Mouse (Mus musculus): ENCODE measurements around the gene Ak4.

Ak4 gene

DNA sequence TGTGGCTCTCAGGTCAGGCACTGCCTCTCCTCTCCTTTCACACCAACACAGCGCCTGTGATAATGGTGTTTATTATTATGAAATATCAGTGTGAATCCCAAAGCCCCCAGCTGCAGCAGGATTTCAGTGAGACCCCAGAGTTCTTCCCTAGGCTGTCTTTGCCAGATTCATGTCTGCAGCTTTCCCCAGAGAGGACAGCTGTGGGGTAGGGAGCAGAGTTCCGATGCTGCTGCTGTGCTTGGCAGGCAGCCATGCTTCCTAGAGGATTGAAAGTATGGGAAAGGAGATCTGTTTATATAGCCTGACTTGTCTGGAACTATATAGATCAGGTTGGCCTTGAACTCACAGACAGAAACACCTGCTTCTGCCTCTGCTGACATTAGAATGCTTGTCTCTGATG is 43.0 kb downstream of the Ak4 start:
- DNase-seq: no peak

DNA sequence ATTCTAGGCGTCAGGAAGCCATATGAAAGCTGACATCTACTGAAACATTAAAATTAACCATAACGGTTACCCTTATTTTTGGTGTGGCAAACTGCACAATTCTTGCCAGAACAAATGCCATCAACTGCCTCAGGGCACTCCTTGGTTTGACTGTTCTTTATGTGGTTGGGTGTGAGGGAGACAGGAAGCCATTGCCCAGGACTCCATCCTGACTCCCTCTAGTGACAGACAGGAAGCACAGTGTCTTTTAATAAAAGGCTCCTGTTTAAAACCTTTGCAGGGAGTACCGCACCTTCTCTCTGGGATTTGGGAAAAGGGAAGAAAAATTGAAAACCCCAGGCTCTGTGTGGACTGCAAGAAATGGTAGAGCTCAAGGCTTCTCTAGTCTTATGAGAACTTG is 47.2 kb downstream of the Ak4 start:
- DNase-seq: no peak

DNA sequence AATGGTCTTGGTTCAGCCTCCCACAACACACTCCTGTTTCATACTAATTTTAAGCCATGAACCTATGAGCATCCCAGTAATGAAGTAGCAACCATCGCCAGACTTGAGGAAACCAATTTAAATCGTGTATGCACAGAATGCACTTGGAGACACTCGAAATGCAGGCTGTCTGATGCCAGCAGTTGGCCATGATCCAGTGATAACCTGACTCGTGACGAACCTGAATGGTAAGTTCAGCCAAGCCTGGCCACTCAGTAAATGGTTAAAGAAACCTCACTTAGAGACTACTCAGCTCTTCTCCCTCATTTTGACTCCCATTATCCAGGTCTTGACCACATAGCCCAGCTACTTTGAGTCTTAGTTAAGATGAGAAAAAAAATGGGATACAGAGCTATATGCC is 50.2 kb downstream of the Ak4 start:
- DNase-seq: no peak

DNA sequence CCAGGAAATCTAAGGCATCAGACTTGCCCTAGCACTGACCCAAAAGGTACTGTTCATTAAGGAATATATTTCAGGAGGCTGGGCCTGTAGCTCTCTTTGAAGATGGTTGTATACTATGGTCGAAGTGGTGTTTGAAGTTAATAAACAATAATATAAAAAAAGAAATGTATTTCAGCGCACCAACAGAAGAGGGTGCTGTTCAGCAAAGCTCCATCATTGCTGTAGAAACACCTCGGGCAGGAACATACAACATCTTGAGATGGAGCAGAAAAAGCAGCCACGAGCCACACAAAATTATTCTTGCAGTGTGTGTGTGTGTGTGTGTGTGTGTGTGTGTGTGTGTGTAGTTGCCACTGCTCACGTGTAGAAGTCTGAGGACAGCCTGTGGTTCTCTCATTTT is 51.5 kb downstream of the Ak4 start:
- DNase-seq: peak; percentile 27

DNA sequence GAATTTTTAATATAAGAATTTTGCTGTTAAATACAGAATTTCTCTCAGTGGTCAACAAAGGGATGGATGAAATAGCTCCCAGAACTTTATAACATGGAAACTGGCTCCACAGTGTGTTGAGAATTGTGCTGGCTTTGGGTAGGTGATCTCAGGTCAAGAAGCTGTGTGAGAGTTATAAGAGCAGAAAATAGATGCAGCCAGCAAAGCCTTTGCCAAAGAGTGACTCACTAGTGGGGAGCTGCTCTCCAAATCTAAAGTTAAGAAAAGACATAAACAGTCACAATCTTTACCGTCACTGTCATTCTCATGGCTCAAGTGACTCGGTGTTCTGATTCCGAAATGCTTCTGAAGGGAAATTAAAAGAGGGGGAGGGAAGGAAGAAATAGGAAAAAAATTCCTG is 53.7 kb downstream of the Ak4 start:
- no peak for DNase-seq

DNA sequence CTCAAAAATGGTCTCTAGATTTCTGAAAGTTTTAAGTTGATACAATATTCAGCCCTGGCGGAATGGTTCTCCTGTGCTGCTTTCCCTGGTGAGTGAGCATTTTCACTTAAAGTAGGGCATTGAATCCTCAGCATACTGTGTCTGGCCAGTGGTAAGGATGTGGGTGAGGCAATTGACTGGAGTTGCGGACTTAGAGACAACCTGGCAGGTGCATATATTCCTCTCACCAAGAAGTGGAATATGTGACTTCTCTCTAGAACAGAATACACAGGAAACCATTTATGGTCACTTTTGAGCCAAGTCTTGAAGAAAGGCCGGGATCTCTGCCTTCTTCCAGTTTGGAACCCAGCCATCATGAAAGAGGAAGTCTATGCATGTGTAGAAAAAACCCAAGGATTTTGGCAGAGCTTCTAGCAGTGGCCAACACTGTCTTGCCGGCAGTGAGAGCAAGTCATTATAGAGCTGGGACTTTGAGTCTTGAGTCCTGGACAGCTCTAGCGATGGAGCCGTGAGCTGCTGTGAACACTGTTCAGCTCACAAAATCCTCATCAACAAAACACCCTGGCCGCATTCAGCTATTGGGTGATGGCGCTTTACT is 71.3 kb downstream of the Ak4 start:
- no peak for DNase-seq

DNA sequence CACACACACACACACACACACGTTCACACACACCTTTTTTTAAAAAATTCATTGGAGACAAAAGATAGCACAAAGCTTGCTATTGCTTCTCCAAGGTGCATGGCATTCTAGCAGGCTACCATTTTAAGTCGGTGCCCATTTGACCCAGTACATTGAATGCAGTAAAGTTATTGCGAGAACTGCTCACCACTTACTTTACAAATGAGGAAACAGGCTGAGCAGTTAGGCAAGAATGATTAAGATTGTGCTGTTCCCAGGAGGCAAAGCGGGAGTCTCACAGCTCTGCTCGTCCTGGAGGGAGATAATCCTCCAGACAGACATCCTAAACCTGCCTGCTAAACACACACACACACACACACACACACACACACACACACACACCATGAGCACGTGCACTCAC is 72.6 kb downstream of the Ak4 start:
- DNase-seq: no peak

DNA sequence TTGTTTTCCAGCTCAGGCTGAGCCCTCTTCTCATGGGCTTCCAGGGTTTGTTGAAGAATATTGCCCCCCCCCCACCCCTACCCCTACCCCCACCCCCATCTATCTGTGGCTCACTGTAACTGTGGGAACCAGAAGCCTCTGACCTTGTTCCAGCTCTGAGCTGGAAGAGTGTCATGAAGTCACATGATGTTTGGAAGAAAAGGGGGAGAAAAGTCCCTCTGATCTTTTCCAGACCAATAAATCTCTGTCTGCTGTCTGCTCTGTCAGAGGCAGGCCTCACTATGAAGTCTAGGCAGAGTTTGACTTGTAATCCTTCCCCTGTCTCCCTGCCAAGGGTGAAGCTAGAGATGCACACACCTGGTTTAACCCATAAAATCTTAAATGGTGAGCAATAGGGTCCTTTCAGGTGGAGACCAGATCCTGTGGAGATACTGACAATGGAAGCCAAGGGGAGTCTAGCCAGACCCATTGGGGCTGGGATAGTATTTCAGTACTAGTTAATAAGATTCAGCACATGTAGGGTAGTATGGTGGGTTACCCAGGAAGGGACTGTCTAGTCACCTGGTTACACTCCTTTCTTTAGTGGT is 74.6 kb downstream of the Ak4 start:
- peak; percentile 18 for DNase-seq

DNA sequence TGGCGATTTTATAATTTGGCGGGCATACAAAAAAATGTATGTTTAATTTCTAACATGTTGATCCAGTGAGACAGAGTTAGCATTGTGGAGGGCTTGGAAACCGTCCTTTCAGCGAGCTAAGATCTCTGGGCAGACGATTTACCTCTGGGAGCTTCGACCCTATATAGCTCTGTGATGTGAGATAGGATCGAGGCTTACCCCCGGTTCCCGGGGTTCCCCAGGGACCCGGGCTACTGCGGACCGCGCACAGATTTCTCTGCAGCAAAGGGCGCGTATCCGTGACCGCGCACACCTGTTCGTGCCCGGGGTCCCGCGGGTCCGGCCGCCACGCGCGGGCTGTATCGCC is 77.1 kb downstream of the Ak4 start:
- DNase-seq: no peak

DNA sequence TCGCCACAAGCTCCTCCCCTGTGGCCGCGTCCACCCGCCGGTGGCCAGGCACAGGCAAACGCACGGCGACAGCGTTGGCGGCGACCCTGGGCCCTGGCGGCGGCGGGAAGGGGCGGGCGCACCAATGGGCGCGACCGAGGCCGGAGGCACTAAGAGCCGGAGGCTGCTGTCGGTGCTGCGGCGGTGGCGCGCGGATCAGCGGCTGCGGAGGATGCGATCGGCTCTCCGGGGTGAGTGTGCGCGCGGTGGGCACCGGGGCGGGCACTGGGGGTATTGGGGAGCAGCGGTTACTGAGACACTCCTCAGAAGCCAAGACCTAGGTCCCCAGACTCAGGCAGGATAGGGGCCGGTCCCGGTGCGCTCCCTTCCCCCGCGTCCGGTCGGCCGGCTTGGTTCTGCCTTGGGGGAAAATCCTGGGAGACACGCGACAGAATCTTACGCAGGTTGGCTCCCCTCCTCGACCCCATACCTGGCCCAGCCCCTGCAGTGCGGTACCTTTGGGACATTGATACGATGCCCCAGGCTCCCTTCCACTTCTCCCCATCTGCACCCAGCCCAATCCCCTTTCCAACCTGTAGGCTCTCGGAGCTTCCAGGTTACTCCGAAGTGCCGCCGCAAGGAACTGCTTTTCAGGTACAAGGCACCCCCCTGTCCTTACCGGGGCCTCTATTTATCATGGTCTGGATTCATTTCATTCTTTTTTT is 77.6 kb downstream of the Ak4 start, which contains the start of gene Dnajc6:
Gene Dnajc6, plus strand, starts transcription at position 115 of the 704 bp plus-strand sequence.
- no peak for DNase-seq

DNA sequence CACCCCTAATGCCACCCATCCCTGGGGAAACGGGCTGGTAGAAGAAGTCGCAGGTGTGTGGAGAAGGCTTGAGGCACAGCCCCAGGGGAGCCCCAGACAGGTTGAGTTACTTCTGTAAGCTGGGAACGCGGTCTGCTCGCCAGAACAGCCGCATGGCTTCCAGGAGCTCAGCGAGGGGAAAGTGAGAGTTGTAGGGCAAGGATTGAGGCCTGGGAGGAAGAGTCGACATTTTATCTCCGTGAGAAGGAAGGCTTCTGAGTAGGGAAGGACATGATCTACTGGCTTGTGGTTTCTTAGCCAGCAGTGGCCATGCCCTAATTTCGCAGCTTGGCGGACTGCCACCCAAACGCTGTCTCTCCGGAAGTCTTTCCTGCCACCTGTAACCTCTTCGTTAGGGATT is 78.3 kb downstream of the Ak4 start:
- DNase-seq: no peak

DNA sequence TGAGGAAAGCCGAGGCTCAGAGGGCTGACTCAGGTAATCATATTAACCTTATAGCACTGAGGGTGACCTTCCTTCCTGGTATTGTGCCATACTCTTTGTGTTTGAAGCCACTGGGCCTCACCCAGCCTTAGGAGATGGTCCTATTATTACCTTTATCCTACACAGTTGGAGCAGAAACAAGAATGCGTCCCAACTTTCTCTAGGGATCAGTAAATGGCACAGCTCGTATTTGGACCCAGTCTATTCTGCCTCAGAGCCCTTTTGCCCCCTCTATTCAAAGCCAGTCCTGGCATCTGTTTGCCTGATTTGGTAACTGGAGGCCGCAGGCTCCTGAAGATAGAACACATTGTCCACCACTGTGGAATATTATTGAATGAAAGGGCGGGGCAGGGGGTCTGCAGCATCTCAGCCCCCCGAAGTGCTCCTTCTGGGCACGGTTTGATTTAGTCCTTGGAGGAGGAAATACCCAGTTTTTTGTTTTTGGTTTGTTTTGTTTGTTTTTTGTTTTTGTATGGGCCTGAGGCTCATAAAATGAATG is 85.5 kb downstream of the Ak4 start:
- no peak for DNase-seq

DNA sequence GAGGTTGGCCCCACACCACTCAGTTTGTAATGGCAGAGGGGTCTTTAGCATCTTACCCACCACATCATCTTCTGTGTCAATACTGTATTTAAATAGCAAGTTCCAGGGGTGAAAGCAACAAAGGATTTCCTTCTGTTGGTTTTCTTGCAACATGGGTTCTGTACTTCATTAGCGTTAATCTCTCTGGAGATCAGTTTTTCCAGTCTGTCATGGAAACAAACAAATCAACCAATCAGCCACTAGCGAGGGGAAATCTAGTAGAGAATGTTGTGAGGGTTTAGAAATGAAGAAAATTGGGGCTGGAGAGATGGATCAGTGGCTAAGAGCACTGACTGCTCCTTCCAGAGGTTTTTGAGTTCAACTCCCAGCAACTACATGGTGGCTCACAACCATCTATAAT is 86.9 kb downstream of the Ak4 start:
- DNase-seq: no peak

DNA sequence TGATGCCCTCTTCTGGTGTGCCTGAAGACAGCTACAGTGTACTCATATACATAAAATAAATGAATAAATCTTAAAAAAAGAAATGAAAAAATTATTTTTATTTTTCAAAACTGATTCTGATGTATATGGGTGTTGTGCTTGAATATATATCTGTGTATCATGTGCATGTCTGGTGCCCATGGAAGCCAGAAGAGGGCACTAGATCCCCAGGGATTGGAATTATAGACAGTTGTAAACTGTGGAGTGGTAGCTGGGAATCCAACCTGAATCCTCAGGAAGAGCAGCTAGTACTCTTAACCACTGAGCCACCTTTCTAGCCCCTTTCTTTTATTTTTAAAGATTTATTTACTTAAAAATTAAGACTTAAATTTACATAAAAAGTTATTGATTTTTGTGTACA is 87.3 kb downstream of the Ak4 start:
- DNase-seq: no peak

DNA sequence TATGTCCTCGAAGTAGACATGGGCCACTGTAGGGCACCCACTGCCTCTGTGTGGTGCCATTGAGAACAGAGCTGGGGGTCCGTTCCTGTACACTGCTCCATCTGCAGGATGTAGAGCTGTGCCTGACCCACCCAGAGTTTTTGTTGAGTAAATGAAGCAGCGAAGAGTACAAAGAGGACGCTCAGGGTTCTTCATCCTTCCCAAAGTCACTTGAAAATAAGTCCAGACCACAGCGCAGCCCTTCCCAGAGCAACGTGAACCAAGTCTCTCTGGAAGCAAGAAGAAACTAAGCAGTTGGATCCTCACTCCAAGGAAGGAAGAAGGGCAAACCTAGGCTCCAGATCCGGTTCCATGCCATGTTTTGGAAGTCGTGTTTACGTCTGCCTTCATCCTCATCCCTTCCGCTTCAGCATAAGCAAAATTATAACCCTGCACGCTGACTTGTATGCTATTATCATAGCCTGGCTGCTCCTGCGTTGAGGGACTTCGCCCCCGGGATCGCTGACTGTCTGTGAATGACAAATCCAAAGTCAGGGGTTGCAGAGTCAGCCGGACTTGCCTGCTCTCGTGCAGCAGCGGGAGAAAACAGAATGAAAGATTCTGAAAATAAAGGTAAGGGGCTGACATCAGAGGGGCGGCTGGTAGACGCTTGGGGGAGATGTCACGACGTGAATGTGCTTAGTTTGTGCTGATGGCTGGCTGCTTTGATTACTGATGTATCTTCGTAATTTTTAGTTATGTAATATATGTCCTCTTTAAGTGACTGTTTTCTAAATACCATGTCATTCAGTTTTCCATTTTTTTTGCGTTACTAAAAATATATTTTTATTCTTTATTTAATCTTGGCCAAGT is 88.7 kb downstream of the Ak4 start:
- DNase-seq: peak; percentile 47

DNA sequence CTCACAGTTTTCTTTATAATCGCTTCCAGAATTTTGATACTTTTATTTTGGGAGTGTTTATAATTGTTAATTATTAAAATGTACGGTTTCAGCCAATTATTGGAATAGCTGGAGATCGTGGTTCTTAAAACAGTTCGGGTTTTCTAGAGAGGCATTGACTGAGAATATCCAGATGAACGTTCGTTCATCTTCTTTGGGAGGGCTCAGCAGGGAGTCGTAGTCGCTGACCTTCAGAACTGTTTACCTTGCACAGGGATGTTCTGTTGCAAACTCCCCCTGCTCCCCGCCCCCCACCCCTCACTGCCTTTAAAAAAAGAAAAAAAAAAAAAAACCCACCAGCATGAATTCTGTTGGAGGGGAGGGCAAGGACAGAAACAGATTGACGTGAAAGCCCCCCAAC is 89.4 kb downstream of the Ak4 start:
- DNase-seq: no peak

DNA sequence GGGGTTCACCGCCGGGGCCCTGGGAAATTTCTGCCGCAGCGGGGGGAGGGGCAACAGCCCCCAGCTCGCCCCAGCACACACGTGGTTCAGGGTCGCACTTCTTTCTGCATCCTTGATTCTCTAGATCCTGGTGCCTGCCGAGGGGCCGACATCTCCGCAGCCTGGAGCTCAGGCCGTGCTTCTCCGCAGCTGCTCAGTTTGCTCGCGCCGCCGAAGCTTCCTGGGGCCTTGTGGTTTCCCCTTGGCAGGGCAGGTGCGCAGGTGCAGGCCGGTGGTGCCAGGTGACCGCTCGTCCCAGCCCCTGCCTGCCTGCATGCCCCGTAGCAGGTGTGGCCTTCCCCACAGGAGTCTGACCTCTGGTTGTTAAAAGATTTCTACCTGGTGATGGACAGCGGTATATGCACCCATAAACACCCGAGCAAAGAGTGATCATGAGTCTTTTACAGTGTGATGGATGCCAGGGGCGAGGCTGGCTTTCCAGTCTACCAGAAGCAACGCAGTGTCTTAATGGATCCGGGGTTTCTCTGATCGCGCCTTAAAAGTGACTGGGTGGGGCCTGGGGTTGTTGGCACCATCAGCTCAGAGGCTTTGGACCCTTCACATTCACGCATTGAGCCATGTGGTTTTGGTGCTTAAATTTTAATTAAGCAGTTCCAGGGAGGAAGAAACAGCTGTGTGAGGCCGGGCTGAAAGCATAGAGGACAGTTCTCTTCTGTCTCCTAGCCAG is 89.9 kb downstream of the Ak4 start:
- DNase-seq: no peak

DNA sequence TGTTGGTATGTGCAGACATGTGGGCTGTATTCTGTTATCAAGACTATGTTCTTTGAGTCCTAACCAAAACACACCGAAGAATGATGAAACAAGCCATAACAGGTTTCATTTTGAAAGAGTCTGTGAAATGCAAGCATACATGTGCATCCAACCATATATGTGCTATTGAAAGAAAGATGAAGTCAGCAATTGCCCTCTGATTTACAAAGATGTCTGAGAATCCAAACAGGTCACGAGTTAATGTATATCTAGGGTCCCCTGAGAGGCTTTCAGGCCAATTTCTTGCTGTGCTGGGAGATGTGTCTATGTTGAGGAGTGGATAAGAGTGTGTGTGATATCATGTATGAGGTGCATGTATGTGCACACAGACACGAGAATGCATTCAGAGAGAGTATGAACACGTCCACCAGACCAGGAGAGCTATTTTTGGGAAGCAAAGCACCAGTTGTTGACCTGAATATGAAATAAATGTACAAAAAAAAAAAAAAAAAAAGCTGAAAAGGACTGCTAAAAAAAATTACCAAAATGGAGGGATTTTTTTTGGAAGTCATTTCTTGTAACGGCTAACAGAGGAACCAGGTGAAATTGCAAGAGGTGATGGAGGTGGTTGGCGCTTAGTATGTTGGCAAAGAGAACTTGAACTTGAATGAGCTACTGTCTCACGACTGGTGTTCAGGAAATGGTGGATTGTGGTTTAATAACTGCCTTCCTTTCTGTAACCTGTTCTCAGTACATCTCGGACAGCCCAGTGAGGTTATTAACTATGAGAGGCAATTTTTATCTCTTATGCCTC is 91.2 kb downstream of the Ak4 start:
- DNase-seq: no peak

DNA sequence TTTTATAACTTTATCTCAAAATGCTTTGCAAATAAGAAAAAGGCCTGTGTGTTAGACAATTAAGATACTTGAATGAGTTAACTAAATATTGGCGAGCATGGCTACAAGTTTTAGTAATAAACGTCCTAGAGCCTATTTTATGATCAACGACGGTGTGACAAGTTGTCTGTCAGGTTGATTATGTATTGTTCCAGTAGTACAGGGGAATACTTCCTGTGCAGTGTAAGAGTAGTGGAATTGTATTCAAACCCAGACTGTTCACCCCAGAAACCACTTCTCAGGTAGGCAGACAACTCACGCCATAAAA is 91.8 kb downstream of the Ak4 start:
- DNase-seq: no peak

DNA sequence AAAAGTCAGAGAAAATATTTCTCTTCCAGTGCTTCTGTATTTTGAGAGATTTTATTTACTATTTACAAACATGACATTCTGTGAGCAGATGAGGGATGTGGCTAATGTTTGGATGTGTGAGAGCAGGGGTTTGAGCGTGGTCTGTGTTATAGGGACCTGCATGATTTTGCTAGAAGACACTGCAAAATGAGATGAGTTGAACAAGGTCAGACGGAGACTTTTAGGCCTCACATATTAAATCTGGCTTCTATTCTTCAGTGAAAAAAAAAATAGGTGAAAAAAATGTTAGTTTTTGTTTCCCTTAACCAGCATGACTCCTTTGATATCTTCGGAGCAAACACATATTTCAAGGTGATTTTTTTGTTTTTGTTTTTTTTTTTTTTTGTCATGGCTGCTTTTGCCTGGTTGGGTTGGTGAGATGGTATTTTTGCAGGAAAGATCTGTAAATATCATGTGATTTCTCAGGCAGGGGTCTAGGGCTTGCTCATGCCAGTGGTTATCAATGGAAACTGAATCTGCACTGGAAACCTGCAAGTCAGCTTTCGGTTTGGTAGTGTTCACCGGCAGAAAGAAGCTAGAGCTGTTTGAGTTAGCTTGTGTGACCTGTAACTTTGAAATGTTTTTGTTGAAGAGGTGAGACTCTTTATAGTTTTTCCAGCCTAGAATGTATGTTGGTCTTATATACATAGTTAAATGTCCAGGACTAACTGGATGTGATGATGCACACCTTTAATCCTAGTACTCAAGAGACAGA is 92.9 kb downstream of the Ak4 start:
- no peak for DNase-seq

DNA sequence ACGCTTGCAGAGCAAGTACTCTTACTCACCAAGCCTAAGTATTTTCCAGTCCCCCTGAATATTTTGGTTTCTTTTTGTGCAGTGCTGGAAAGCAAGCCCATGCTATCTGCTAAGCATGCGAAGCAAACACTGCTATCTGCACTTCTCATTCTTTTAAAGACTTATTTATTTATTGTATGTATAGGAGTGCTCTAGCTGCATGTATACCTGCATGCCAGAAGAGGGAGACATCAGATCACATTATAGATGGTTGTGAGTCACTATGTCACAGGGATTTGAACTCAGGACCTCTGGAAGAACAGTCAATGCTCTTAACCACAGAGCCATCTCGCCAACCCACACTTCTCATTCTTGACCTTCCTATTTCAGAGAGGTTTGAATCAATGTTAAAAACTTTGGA is 94.2 kb downstream of the Ak4 start:
- no peak for DNase-seq

Data from lung, postnatal 36 days (tissue).